Comparison of ENCODE assay signal across 8 mouse cellular contexts in genomic region chr8:84416041-84416440, GRCm38 (mm10). TPM values are rescaled to one million over a fixed set of nuclear protein-coding genes. Genes with fewer than 3 reads are reported as not detected.
DNase-seq lines count a peak whose midpoint lies in the region; ATAC-seq and TF ChIP-seq lines count a peak whose summit lies in the region.

No protein-coding gene starts in this region.

- peaks cover 14% of the 10 kb centered on the region for H3K4me1 ChIP-seq in heart, embryonic 10.5 days
- 0 out of 2 replicates have a peak, but pooled peaks cover 4% of the 10 kb centered on the region for H3K4me1 ChIP-seq in intestine, postnatal 0 days (replicated peaks; ENCODE audit: control insufficient read depth, insufficient read depth, low read length)
- H3K4me1 ChIP-seq in stomach, embryonic 16.5 days (ENCODE audit: control insufficient read depth, insufficient read depth, low read length), result peaks cover 7% of the 10 kb centered on the region

- peaks cover 4% of the 10 kb centered on the region for H3K9me3 ChIP-seq in heart, embryonic 10.5 days
- no peaks in the 10 kb centered on the region for H3K9me3 ChIP-seq in intestine, postnatal 0 days (ENCODE audit: control insufficient read depth)
- H3K9me3 ChIP-seq in stomach, embryonic 16.5 days (replicated peaks; ENCODE audit: control insufficient read depth, low read length), result no peaks in the 10 kb centered on the region

- no peak for TF ChIP-seq CTCF in intestine, postnatal 0 days (IDR thresholded peaks at IDR 0.05; ENCODE audit: low read depth)

- no peak overlapping the region for H3K9ac ChIP-seq in intestine, postnatal 0 days (ENCODE audit: low read depth, low read length)
- no peak overlapping the region for H3K9ac ChIP-seq in stomach, embryonic 16.5 days (ENCODE audit: low read length)

- DNase-seq in heart, embryonic 10.5 days (ENCODE audit: low spot score), result no peak
- no peak for DNase-seq in heart, postnatal 4 days
- DNase-seq in right cerebral cortex, postnatal 25 days, result peak; percentile 32
- DNase-seq in right cerebral cortex, postnatal 10 days (ENCODE audit: low spot score in 2 of 2), result no peak
- no peak for DNase-seq in thymus, postnatal 4 days
- DNase-seq in spleen, postnatal 36 days (ENCODE audit: low spot score in 2 of 2), result no peak

- H3K27ac ChIP-seq in heart, embryonic 10.5 days, result no peak overlapping the region
- H3K27ac ChIP-seq in intestine, postnatal 0 days (ENCODE audit: low read depth, low read length), result no peak overlapping the region
- H3K27ac ChIP-seq in stomach, embryonic 16.5 days (ENCODE audit: low read length), result no peak overlapping the region

- 21% methylated on average over 14 of the region's 14 CpGs for WGBS in heart, embryonic 10.5 days
- 44% methylated on average over 14 of the region's 14 CpGs for WGBS in intestine, postnatal 0 days
- 28% methylated on average over 14 of the region's 14 CpGs for WGBS in stomach, embryonic 16.5 days

- ATAC-seq in intestine, postnatal 0 days, result no peak
- no peak for ATAC-seq in stomach, embryonic 16.5 days (ENCODE audit: insufficient read depth, low FRiP score)

- H3K4me3 ChIP-seq in heart, embryonic 10.5 days, result peak overlapping the region; percentile 77
- H3K4me3 ChIP-seq in intestine, postnatal 0 days (ENCODE audit: low read depth, low read length), result no peak overlapping the region
- peak overlapping the region; percentile 59 for H3K4me3 ChIP-seq in stomach, embryonic 16.5 days (replicated peaks; ENCODE audit: low read length)

- H3K36me3 ChIP-seq in heart, embryonic 10.5 days, result no peaks in the 10 kb centered on the region
- H3K36me3 ChIP-seq in intestine, postnatal 0 days (ENCODE audit: control insufficient read depth, insufficient read depth), result no peaks in the 10 kb centered on the region
- H3K36me3 ChIP-seq in stomach, embryonic 16.5 days (ENCODE audit: control insufficient read depth, insufficient read depth, low read length), result no peaks in the 10 kb centered on the region

- H3K4me2 ChIP-seq in intestine, postnatal 0 days (replicated peaks; ENCODE audit: low read depth), result peak overlapping the region; percentile 91; the same call in 1 of the 2 replicates
- peak overlapping the region; percentile 98 for H3K4me2 ChIP-seq in stomach, embryonic 16.5 days (ENCODE audit: low read depth, low read length)

- H3K27me3 ChIP-seq in heart, embryonic 10.5 days (ENCODE audit: insufficient read depth, poor library complexity, severe bottlenecking), result peaks cover 95% of the 10 kb centered on the region
- peaks cover 34% of the 10 kb centered on the region for H3K27me3 ChIP-seq in intestine, postnatal 0 days (replicated peaks; ENCODE audit: control insufficient read depth, insufficient read depth, low read length)
- peaks cover 33% of the 10 kb centered on the region for H3K27me3 ChIP-seq in stomach, embryonic 16.5 days (ENCODE audit: control insufficient read depth, insufficient read depth, low read length)

RNA-seq across cellular contexts. Expression of gene Cacna1a, which starts 27.8 kb away (rescaled TPM):
- polyA plus RNA-seq in heart, embryonic 10.5 days (2016; fragmentation: Nextera tagmentation; extraction: Ambion mirVana), result 5.4 and 6.0 TPM in 2 replicates
- total RNA-seq in heart, postnatal 4 days (2021), result 1 to 10 TPM; 6.6 to 8.0 TPM
- 2.4 and 2.8 TPM in 2 replicates for polyA plus RNA-seq in intestine, postnatal 0 days (2015; fragmentation: Nextera tagmentation; extraction: Ambion mirVana)
- 2.0 and 2.2 TPM in 2 replicates for polyA plus RNA-seq in stomach, embryonic 16.5 days (2015; fragmentation: Nextera tagmentation; extraction: Ambion mirVana)
